Mouse (Mus musculus): ENCODE data around the gene Gm10061.

DNA sequence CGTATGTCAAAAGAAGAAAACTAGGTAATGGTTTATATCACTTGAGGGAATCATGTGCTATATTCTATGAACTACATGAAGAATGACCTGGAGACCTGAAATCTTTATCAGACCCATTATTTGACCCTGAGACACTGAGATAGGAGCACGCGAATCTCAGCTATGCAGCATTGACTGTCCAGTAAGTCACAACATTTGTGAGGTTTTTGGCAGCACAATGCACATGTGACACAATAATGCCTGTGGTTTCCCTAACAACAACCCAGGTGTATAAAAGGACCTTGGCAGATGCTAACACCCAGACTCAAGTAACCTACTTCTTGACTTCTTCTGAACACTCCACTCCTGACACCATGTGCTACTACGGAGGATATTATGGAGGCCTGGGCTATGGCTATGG is 6.8 kb downstream of the Gm10061 start, which contains the start of gene Gm9789:
- TF ChIP-seq POLR2A (IDR thresholded peaks at IDR 0.05; ENCODE audit: borderline replicate concordance, extremely low read depth, low read depth, low read length) (no peak), CTCF (IDR thresholded peaks at IDR 0.05; ENCODE audit: insufficient read depth, low read length) (no peak)
